Mouse (Mus musculus): ENCODE results near the gene Fam110c.
"Not testable (repeated sequence)": the region's sequence is repeated elsewhere in the genome, so short reads cannot be mapped to it uniquely, and the experiment has no call there.

GRCm38 (mm10) chr12:31074355-31074786 is 710 bp downstream of the Fam110c start:
- TF ChIP-seq POLR2A (IDR thresholded peaks at IDR 0.05; ENCODE audit: low read depth, low read length); CTCF (conservative IDR thresholded peaks at IDR 0.05 in 1 of 2, IDR thresholded peaks at IDR 0.05 in 1 of 2; ENCODE audit: low read depth in 2 of 2, low read length in 2 of 2); E2F4 (IDR thresholded peaks at IDR 0.05; ENCODE audit: insufficient replicate concordance, low read depth, low read length); HCFC1 (IDR thresholded peaks at IDR 0.05; ENCODE audit: low read depth, low read length); SMC3 (IDR thresholded peaks at IDR 0.05; ENCODE audit: low read depth, low read length); MAZ (IDR thresholded peaks at IDR 0.05; ENCODE audit: low read depth, low read length): not testable (repeated sequence)
